Mouse (Mus musculus) embryonic facial prominence, embryonic 14.5 days (tissue): ENCODE measurements at regions not wholly inside any gene's neighbourhood (a gene's known extent, or its start where the extent isn't known, plus 50 kb on each side); places are given as distances from the start of the nearest gene placed in this dataset.

Experiments used
- ATAC-seq: fragments of 200-750 bp; cut with Nextera tagmentation; 2 replicates; pipeline ENCODE4 v1.8.0; 2017; ENCODE audit warnings: low read depth, moderate number of reproducible peaks, moderate TSS enrichment
- DNase-seq: peaks from one replicate; pipeline ENCODE4 v3.0.0-alpha.2; 2015; ENCODE audit warnings: low spot score
- H3K27ac ChIP-seq: fragments of 300-500 bp; sonication (generic); replicated peaks from 2 replicates; pipeline ENCODE4 v1.5.1; 2014; ENCODE audit warnings: low read depth, mild to moderate bottlenecking, low read length, moderate library complexity
- H3K27me3 ChIP-seq: fragments of 300-500 bp; sonication (generic); replicated peaks from 2 replicates; pipeline ENCODE4 v1.6.1; 2014; ENCODE audit warnings: low read length; ENCODE audit not compliant: control insufficient read depth, insufficient read depth
- H3K36me3 ChIP-seq: fragments of 300-500 bp; sonication (generic); 2 replicates; pipeline ENCODE4 v1.6.1; 2014; ENCODE audit warnings: low read length, mixed read lengths; ENCODE audit not compliant: control insufficient read depth, insufficient read depth
- H3K4me1 ChIP-seq: fragments of 300-500 bp; sonication (generic); 2 replicates; pipeline ENCODE4 v1.6.1; 2014; ENCODE audit warnings: antibody characterized with exemption, low read length; ENCODE audit not compliant: control insufficient read depth, insufficient read depth
- H3K4me2 ChIP-seq: fragments of 300-500 bp; sonication (generic); 2 replicates; pipeline ENCODE4 v1.6.1; 2014; ENCODE audit warnings: low read depth, mild to moderate bottlenecking, low read length, moderate library complexity, mixed read lengths
- H3K4me3 ChIP-seq: fragments of 300-500 bp; sonication (generic); 2 replicates; pipeline ENCODE4 v1.5.1; 2014; ENCODE audit warnings: low read depth, mild to moderate bottlenecking, low read length
- H3K9ac ChIP-seq: fragments of 300-500 bp; sonication (generic); 2 replicates; pipeline ENCODE4 v1.6.1; 2014; ENCODE audit warnings: low read depth, mild to moderate bottlenecking, low read length, moderate library complexity, mixed read lengths
- H3K9me3 ChIP-seq: fragments of 300-500 bp; sonication (generic); 2 replicates; pipeline ENCODE4 v1.6.1; 2016; ENCODE audit warnings: low read length; ENCODE audit not compliant: control insufficient read depth
- WGBS: fragments of 180-500 bp; shearing (Covaris S2); extraction: QIAGEN DNeasy Blood & Tissue Kit; methylation state at CpG from one replicate; pipeline ENCODE4 v1.1.7; 2014; 5-methylcytosine and 5-hydroxymethylcytosine counted together

DNA sequence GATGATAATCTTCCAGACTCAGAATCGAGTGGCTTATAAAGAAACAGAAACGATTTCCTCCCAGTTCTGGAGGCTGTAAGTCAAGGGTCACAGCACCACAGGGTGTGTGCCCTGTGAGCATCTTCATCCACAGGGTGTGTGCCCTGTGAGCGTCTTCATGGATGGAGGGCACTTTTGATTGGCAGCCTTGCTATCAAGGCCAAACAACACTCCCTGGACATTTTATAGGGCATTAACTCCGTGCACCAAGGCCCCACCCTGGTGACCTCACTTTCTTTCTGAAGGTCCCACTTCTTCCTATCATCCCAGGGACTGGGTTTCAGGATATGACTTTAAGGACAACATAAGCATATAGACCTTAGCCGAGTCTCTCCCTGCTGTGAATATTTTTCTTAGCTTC lies 885.3 kb upstream of the Car8 start:
- DNase-seq = no peak
- Histone ChIP-seq H3K4me2 (no peak overlapping the region), H3K27ac (no peak overlapping the region), H3K9me3 (no peaks in the 10 kb centered on the region), H3K4me1 (no peaks in the 10 kb centered on the region), H3K27me3 (no peaks in the 10 kb centered on the region), H3K36me3 (no peaks in the 10 kb centered on the region), H3K9ac (no peak overlapping the region), H3K4me3 (no peak overlapping the region)
- no peak for ATAC-seq
- 56% methylated on average over 5 of the region's 5 CpGs for WGBS

DNA sequence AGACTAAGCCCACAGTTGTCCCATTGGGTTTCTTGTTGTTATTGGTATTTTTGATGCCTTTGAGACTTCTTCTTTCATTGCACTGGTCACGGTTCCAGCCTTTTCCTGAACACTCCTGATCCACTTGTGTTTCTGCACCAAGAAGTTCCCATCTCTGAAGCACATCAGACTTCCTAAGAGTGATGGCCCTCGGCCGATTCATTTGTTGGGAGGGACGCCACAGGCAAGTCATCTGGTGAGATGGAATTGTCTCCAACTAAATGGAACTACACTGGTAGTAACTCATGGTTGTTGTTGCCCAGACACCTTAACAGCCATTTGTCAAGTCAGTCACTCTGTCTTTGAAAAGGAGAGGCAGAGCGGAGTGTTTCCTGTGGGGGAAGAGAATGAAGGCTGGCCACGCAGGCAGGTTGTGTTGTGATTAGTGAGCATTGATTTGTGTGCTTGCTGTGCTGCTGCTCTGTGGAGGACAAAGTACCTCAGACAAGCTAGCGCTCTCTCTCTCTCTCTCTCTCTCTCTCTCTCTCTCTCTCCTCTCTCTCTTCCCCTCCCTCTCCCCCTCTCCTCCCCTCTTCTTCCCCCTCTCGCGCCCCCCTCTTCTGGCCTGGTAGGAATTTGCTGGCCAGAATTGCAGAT lies 884.7 kb upstream of the Car8 start:
- WGBS = 70% methylated on average over 9 of the region's 9 CpGs
- Histone ChIP-seq H3K4me1 (no peaks in the 10 kb centered on the region), H3K9ac (no peak overlapping the region), H3K27me3 (no peaks in the 10 kb centered on the region), H3K9me3 (no peaks in the 10 kb centered on the region), H3K27ac (no peak overlapping the region), H3K4me2 (no peak overlapping the region), H3K36me3 (no peaks in the 10 kb centered on the region), H3K4me3 (no peak overlapping the region)
- DNase-seq (no peak), ATAC-seq (no peak)

DNA sequence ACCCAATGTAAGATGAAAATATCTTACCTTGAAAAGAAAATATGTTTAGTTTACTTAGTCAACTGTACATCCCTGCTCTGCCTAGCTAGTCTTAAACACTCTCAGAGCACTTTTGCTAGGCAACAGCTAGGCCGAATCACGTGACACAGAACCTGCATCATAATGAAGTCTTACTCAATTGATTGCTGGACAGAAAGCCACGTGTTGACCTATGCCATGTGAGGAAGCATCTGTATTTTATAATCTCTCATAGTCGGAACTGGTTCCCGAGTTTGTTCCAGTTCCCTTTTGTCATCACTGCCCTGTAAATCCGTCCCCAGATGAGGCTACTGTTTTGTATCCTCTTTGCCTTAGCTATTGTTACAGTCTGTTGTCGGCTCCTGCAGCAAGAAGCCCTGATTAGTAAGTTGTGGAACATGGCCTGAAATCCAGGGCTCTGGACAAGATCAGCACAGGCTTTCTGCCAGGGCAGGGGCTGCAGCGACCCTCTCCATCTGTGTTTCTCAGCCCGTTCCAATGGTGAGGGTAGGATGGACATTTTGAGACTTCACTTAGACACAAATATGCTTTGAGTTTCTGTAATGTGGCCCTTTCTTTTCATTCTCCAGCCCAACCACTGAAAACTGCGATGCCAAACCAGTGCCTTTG lies 883.9 kb upstream of the Car8 start:
- Histone ChIP-seq H3K27me3 (no peaks in the 10 kb centered on the region), H3K4me1 (no peaks in the 10 kb centered on the region), H3K9me3 (no peaks in the 10 kb centered on the region), H3K4me2 (no peak overlapping the region), H3K4me3 (no peak overlapping the region), H3K9ac (no peak overlapping the region), H3K27ac (no peak overlapping the region), H3K36me3 (no peaks in the 10 kb centered on the region)
- 75% methylated on average over 10 of the region's 10 CpGs for WGBS
- no peak for DNase-seq
- no peak for ATAC-seq

- Histone ChIP-seq H3K27me3 (no peaks in the 10 kb centered on the region), H3K9me3 (no peaks in the 10 kb centered on the region), H3K27ac (no peak overlapping the region), H3K4me1 (no peaks in the 10 kb centered on the region), H3K4me3 (no peak overlapping the region), H3K9ac (no peak overlapping the region), H3K36me3 (no peaks in the 10 kb centered on the region), H3K4me2 (no peak overlapping the region)
- no peak for DNase-seq
- WGBS = 49% methylated on average over 4 of the region's 4 CpGs
- ATAC-seq = no peak
Observed at GRCm38 (mm10) chr4:9116955-9117647, 878.3 kb upstream of the Car8 start.

DNA sequence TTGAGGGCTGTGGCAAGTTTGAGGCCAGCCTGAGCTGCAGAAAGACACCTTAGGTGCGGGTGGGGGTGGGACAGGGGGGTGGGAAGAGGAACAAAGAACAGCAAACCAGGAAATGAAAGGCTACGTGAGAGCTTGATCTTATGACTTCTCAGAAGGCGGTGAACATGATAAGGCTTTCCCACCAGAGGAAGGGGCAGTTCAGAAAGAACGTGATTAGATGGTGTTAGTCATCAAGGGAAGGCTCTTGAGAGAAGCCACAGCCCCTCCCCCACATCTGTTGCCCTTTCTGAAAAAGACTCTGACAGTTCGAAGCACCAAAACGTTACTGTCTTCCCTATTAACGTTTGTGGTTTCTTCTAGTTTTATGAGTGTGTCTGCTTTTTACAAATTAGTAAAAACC lies 877.0 kb upstream of the Car8 start:
- DNase-seq (peak; percentile 41), ATAC-seq (no peak)
- no peak overlapping the region for H3K27ac ChIP-seq
- no peak overlapping the region for H3K9ac ChIP-seq
- WGBS = 24% methylated on average over 7 of the region's 7 CpGs
- no peak overlapping the region for H3K4me2 ChIP-seq
- H3K36me3 ChIP-seq = no peaks in the 10 kb centered on the region
- H3K4me3 ChIP-seq = no peak overlapping the region
- H3K4me1 ChIP-seq = no peaks in the 10 kb centered on the region
- H3K27me3 ChIP-seq = no peaks in the 10 kb centered on the region
- no peaks in the 10 kb centered on the region for H3K9me3 ChIP-seq

GRCm38 (mm10) chr4:9113982-9114381 lies 875.1 kb upstream of the Car8 start:
- Histone ChIP-seq H3K36me3 (no peaks in the 10 kb centered on the region), H3K4me3 (no peak overlapping the region), H3K27ac (no peak overlapping the region), H3K27me3 (no peaks in the 10 kb centered on the region), H3K4me2 (no peak overlapping the region), H3K4me1 (no peaks in the 10 kb centered on the region), H3K9ac (no peak overlapping the region), H3K9me3 (no peaks in the 10 kb centered on the region)
- DNase-seq (no peak), ATAC-seq (no peak)
- 90% methylated on average over 5 of the region's 5 CpGs for WGBS

DNA sequence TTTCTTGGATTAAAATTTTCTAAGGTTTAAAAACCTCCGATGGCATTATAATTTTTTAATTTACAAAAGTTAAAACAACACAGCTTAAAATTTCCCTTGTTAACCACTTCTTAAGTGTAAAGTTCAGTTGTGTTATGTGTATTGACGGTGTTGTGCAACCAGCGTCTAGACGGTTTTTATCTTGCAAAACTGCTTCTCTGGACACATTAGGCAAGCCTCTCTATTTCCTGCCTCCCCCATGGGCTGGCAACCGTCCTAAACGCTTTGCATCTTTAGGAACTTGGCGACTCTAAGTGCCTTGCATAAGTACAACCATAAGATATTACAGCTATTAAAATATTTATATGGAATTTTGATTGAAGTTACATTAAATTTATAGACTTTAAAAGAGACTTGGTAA lies 871.5 kb upstream of the Car8 start:
- Histone ChIP-seq H3K9me3 (no peaks in the 10 kb centered on the region), H3K4me1 (no peaks in the 10 kb centered on the region), H3K4me3 (no peak overlapping the region), H3K4me2 (no peak overlapping the region), H3K27me3 (no peaks in the 10 kb centered on the region), H3K9ac (no peak overlapping the region), H3K27ac (no peak overlapping the region), H3K36me3 (no peaks in the 10 kb centered on the region)
- WGBS = 74% methylated on average over 7 of the region's 7 CpGs
- no peak for ATAC-seq
- DNase-seq = peak; percentile 31

DNA sequence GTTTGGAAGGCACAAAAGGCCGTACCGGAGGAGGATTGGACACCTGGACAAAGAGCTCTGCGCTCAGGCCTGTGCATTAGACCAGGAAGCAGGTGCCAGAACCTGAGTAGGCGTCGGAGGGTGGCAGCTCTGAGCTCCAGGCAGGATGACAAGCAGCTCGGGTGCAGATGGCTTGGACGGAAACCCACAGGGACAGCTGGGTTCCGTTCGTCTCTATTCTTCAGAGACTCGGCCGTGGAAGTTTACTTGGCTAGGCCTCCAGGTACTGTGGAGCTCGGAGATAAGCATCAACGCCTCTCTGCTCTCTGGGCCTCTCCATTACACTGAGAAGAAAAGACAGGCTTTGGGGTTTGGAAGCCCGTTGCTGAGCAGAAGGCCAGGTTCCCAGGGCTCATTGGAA lies 868.5 kb upstream of the Car8 start:
- H3K4me3 ChIP-seq = no peak overlapping the region
- H3K27ac ChIP-seq = no peak overlapping the region
- no peaks in the 10 kb centered on the region for H3K36me3 ChIP-seq
- no peaks in the 10 kb centered on the region for H3K4me1 ChIP-seq
- peak; percentile 24 for DNase-seq
- ATAC-seq = peak; percentile 55; the same call in 1 of the 2 replicates
- H3K4me2 ChIP-seq = no peak overlapping the region
- no peaks in the 10 kb centered on the region for H3K27me3 ChIP-seq
- H3K9ac ChIP-seq = no peak overlapping the region
- no peaks in the 10 kb centered on the region for H3K9me3 ChIP-seq
- WGBS = 73% methylated on average over 14 of the region's 14 CpGs

DNA sequence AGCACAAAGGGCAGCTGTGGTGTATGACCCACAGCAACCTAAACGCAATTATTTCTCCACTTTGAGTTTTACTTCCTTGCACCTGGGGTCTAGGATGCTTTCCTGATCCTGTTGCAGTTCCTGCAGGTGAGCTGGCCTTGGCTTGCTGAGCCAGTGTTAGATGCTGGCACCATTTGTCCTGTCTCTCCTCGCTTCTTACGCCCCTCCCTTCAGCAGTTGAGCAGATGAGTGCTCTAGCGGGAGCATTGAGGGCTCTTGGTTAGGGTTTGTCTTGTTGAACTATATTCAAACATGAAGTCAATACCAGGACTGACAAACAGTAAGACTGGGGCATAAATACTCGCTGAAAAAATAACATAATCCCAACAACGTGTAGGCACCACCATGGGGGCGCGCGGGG lies 867.9 kb upstream of the Car8 start:
- H3K4me1 ChIP-seq = no peaks in the 10 kb centered on the region
- H3K9ac ChIP-seq = no peak overlapping the region
- no peak overlapping the region for H3K27ac ChIP-seq
- ATAC-seq (no peak), DNase-seq (no peak)
- WGBS = 89% methylated on average over 9 of the region's 9 CpGs
- no peaks in the 10 kb centered on the region for H3K27me3 ChIP-seq
- no peaks in the 10 kb centered on the region for H3K9me3 ChIP-seq
- no peak overlapping the region for H3K4me2 ChIP-seq
- H3K36me3 ChIP-seq = no peaks in the 10 kb centered on the region
- H3K4me3 ChIP-seq = no peak overlapping the region
